Mouse (Mus musculus) cortical plate, adult 2 months (tissue): ENCODE measurements around the gene Hba-x. TPM values are rescaled to one million over a fixed set of nuclear protein-coding genes. Genes with fewer than 3 reads are reported as not detected.
A peak's percentile ranks its signal among the peaks of the same experiment; 100 is the strongest.
"Not testable (repeated sequence)": the region's sequence is repeated elsewhere in the genome, so short reads cannot be mapped to it uniquely, and the experiment has no call there.

ENCODE experiments used
- H3K27ac ChIP-seq: fragments of 200-500 bp; 2 replicates; pipeline ENCODE4 v1.5.1; 2012; ENCODE audit warnings: low read length, control low read depth, inconsistent platforms; ENCODE audit not compliant: insufficient read depth
- H3K4me1 ChIP-seq: fragments of 200-500 bp; 2 replicates; pipeline ENCODE4 v1.6.1; 2011; ENCODE audit warnings: low read length; ENCODE audit not compliant: control insufficient read depth, insufficient read depth
- H3K4me3 ChIP-seq: fragments of 200-500 bp; 2 replicates; pipeline ENCODE4 v1.5.1; 2011; ENCODE audit warnings: mild to moderate bottlenecking, low read length, control low read depth; ENCODE audit not compliant: insufficient read depth
- CTCF ChIP-seq: fragments of 200-500 bp; IDR thresholded peaks from 2 replicates; pipeline ENCODE4 v1.5.1; 2011; ENCODE audit warnings: mild to moderate bottlenecking, control low read depth, low read length; ENCODE audit not compliant: insufficient read depth; ENCODE audit errors: extremely low read depth
- POLR2A ChIP-seq: fragments of 200-500 bp; IDR thresholded peaks from 2 replicates; pipeline ENCODE4 v1.6.1; 2011; ENCODE audit warnings: mild to moderate bottlenecking, low read length, control low read depth; ENCODE audit not compliant: insufficient read depth; ENCODE audit errors: extremely low read depth
- polyA plus RNA-seq: library from polyadenylated mRNA; depleted of rRNA; stranded (reverse); fragments of >200 nt; gene quantifications from 2 replicates; pipeline ENCODE4 v1.2.3, GENCODE M21; 2012

The Hba-x gene
- polyA plus RNA-seq, 1 experiment, result 0.15 TPM

GRCm38 (mm10) chr11:32299865-32300264 lies 23.7 kb downstream of the Hba-x start, which contains the start of gene Hbq1a:
Gene Hbq1a, plus strand, starts transcription at chr11:32300069.
- not testable (repeated sequence) for H3K27ac ChIP-seq, H3K4me1 ChIP-seq
- TF ChIP-seq CTCF, result peak; percentile 45
- 0 out of 2 replicates have a peak within 1 kb of the TSS, but pooled peaks have one; percentile 18 for H3K4me3 ChIP-seq

- H3K4me3 ChIP-seq, result 0 out of 2 replicates have a peak overlapping the region, but pooled peaks have one; percentile 18
- H3K27ac ChIP-seq, result no peak overlapping the region
- TF ChIP-seq POLR2A (no peak), CTCF (no peak)
- H3K4me1 ChIP-seq, result peaks cover 4% of the 10 kb centered on the region
Observed at GRCm38 (mm10) chr11:32300279-32301267, 24.4 kb downstream of the Hba-x start.

GRCm38 (mm10) chr11:32301506-32301905 lies 25.3 kb downstream of the Hba-x start:
- Histone ChIP-seq H3K27ac (no peak overlapping the region), H3K4me3 (no peak overlapping the region), H3K4me1 (peaks cover 4% of the 10 kb centered on the region)
- no peak for TF ChIP-seq CTCF

- peaks cover 4% of the 10 kb centered on the region for H3K4me1 ChIP-seq
- TF ChIP-seq POLR2A, result no peak
- no peak for TF ChIP-seq CTCF
- no peak overlapping the region for H3K4me3 ChIP-seq
- H3K27ac ChIP-seq, result peak overlapping the region; percentile 58
Observed at GRCm38 (mm10) chr11:32302824-32303419, 26.7 kb downstream of the Hba-x start.

GRCm38 (mm10) chr11:32303455-32303854 lies 27.3 kb downstream of the Hba-x start:
- H3K4me3 ChIP-seq, result no peak overlapping the region
- TF ChIP-seq CTCF (no peak), POLR2A (no peak)
- peak overlapping the region; percentile 58 for H3K27ac ChIP-seq
- H3K4me1 ChIP-seq, result peaks cover 4% of the 10 kb centered on the region

GRCm38 (mm10) chr11:32307006-32307405 lies 30.8 kb downstream of the Hba-x start:
- Histone ChIP-seq H3K27ac (no peak overlapping the region), H3K4me1 (peaks cover 4% of the 10 kb centered on the region), H3K4me3 (no peak overlapping the region)
- no peak for TF ChIP-seq POLR2A

- no peak for TF ChIP-seq CTCF
- no peak for TF ChIP-seq POLR2A
- H3K4me3 ChIP-seq, result no peak overlapping the region
- H3K4me1 ChIP-seq, result no peaks in the 10 kb centered on the region
- no peak overlapping the region for H3K27ac ChIP-seq
Observed at GRCm38 (mm10) chr11:32309446-32309845, 33.2 kb downstream of the Hba-x start.

- no peaks in the 10 kb centered on the region for H3K4me1 ChIP-seq
- TF ChIP-seq POLR2A (no peak), CTCF (no peak)
- no peak overlapping the region for H3K27ac ChIP-seq
- no peak overlapping the region for H3K4me3 ChIP-seq
Observed at GRCm38 (mm10) chr11:32309928-32310327, 33.7 kb downstream of the Hba-x start.

- H3K4me1 ChIP-seq, result no peaks in the 10 kb centered on the region
- TF ChIP-seq POLR2A (no peak), CTCF (no peak)
- H3K27ac ChIP-seq, result no peak overlapping the region
- no peak overlapping the region for H3K4me3 ChIP-seq
Observed at GRCm38 (mm10) chr11:32316009-32316408, 39.8 kb downstream of the Hba-x start.

GRCm38 (mm10) chr11:32320507-32321195 lies 44.5 kb downstream of the Hba-x start:
- no peak for TF ChIP-seq CTCF
- TF ChIP-seq POLR2A, result no peak
- no peak overlapping the region for H3K27ac ChIP-seq

More at GRCm38 (mm10) chr11:32320507-32321195, 44.5 kb downstream of the Hba-x start:
- Histone ChIP-seq H3K4me3 (no peak overlapping the region), H3K4me1 (no peaks in the 10 kb centered on the region)
